Mouse (Mus musculus) midbrain, embryonic 16.5 days (tissue): Measurements from ENCODE around the gene Lhfpl5. TPM values are rescaled to one million over a fixed set of nuclear protein-coding genes. Genes with fewer than 3 reads are reported as not detected.

Experiments
- ATAC-seq: fragments of 200-750 bp; cut with Nextera tagmentation; 2 replicates; pipeline ENCODE4 v1.8.0; 2017; ENCODE audit warnings: moderate TSS enrichment
- H3K27ac ChIP-seq: fragments of 300-500 bp; sonication (generic); 2 replicates; pipeline ENCODE4 v1.5.1; 2014; ENCODE audit warnings: mild to moderate bottlenecking, low read length, mixed read lengths
- H3K27me3 ChIP-seq: fragments of 300-500 bp; sonication (generic); 2 replicates; pipeline ENCODE4 v1.6.1; 2014; ENCODE audit warnings: low read depth, low read length, mixed read lengths; ENCODE audit not compliant: control insufficient read depth, insufficient read depth
- H3K36me3 ChIP-seq: fragments of 300-500 bp; sonication (generic); 2 replicates; pipeline ENCODE4 v1.6.1; 2014; ENCODE audit warnings: mild to moderate bottlenecking, low read length, moderate library complexity, mixed read lengths; ENCODE audit not compliant: control insufficient read depth, insufficient read depth
- H3K4me1 ChIP-seq: fragments of 300-500 bp; sonication (generic); 2 replicates; pipeline ENCODE4 v1.6.1; 2014; ENCODE audit warnings: mild to moderate bottlenecking, low read length, mixed read lengths; ENCODE audit not compliant: control insufficient read depth, insufficient read depth
- H3K4me2 ChIP-seq: fragments of 300-500 bp; sonication (generic); 2 replicates; pipeline ENCODE4 v1.6.1; 2014; ENCODE audit warnings: mild to moderate bottlenecking, low read length, mixed read lengths
- H3K4me3 ChIP-seq: fragments of 300-500 bp; sonication (generic); 2 replicates; pipeline ENCODE4 v1.5.1; 2014; ENCODE audit warnings: low read depth, mild to moderate bottlenecking, low read length, moderate library complexity, mixed read lengths
- H3K9ac ChIP-seq: fragments of 300-500 bp; sonication (generic); 2 replicates; pipeline ENCODE4 v1.6.1; 2014; ENCODE audit warnings: low read depth, low read length, mixed read lengths
- H3K9me3 ChIP-seq: fragments of 300-500 bp; sonication (generic); replicated peaks from 2 replicates; pipeline ENCODE4 v1.6.1; 2014; ENCODE audit warnings: mild to moderate bottlenecking, low read length, mixed read lengths; ENCODE audit not compliant: control insufficient read depth, poor library complexity, severe bottlenecking
- WGBS: fragments of 180-500 bp; shearing (Covaris S2); extraction: QIAGEN DNeasy Blood & Tissue Kit; methylation state at CpG from one replicate; pipeline ENCODE4 v1.1.7; 2014; 5-methylcytosine and 5-hydroxymethylcytosine counted together
- polyA plus RNA-seq: library from polyadenylated mRNA; unstranded; fragments of >200 nt; fragmentation: Nextera tagmentation; extraction: Ambion mirVana; gene quantifications from 2 replicates; pipeline ENCODE4 v1.2.1, GENCODE M21; 2015

Gene Lhfpl5
- polyA plus RNA-seq, 1 experiment from 2014 or later = 16.6 TPM

DNA sequence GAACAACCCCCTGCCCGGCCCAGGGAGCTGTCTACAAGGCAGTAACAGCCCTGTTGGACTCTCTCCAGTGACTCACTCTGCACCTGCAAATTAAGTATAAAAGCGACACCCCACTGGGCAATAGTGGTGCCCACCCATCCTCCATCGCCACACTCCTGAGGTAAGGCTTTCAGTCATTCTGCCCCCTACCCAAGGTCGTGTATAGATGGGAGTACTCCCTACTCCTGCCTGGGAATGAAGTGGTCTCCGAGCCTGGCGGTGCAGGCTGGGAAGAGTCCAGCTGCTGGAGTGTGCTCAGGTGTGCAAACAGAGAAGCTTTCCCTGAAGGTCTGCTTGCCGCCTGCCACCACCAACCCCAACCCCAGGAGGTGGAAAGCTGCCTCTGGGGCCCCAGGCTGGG is 13.8 kb upstream of the Lhfpl5 start:
- Histone ChIP-seq H3K9ac (no peak overlapping the region), H3K9me3 (no peaks in the 10 kb centered on the region), H3K27ac (no peak overlapping the region), H3K4me1 (no peaks in the 10 kb centered on the region; the same call in 1 of the 2 replicates), H3K27me3 (no peaks in the 10 kb centered on the region), H3K4me2 (no peak overlapping the region), H3K36me3 (no peaks in the 10 kb centered on the region), H3K4me3 (no peak overlapping the region)
- ATAC-seq = no peak
- 72% methylated on average over 7 of the region's 7 CpGs for WGBS

DNA sequence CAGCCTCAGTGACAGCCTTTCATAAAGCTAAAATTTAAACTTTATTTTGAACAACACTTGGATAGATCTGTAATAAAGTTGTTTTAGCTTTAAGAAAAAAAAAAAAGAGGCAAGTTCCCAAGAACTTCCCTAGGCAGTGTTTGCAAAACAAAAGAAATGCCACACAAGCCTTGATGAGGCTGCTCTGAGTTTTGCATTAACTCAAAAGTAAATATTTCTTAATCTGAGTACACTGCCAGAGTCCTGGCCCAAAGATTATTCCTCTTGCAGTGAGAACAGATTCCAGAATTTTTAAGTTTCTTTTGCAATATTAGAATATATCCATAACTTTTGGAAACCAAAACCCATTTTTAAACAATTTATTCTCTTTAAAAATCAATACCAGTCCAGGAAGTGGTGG is 10.3 kb upstream of the Lhfpl5 start:
- H3K4me3 ChIP-seq = no peak overlapping the region
- H3K9me3 ChIP-seq = no peaks in the 10 kb centered on the region
- no peak overlapping the region for H3K4me2 ChIP-seq
- H3K4me1 ChIP-seq = no peaks in the 10 kb centered on the region
- no peak for ATAC-seq
- H3K9ac ChIP-seq = no peak overlapping the region
- H3K27ac ChIP-seq = no peak overlapping the region
- no peaks in the 10 kb centered on the region for H3K36me3 ChIP-seq
- H3K27me3 ChIP-seq = no peaks in the 10 kb centered on the region

DNA sequence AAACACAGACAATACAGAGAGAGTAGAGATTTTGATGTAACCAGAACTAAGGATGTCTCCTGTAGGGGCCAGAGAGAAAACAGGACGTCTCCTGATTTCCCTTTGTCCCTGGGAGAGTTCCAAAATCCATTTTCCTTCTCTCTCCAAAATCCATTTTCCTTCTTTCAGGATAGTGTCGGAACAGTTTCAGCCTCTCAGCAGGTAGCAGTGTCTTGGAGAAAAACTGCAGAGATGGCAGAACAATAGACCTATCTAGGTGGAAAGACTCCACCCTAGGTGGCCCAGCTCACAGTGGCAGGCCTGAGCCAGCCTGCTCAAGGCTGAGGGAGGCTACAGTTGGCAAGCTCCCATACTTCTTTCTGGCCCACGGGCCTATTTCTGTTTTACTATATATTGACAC is 7.9 kb upstream of the Lhfpl5 start:
- no peak for ATAC-seq
- Histone ChIP-seq H3K36me3 (no peaks in the 10 kb centered on the region), H3K9ac (no peak overlapping the region), H3K4me3 (no peak overlapping the region), H3K9me3 (no peaks in the 10 kb centered on the region), H3K4me2 (no peak overlapping the region), H3K4me1 (no peaks in the 10 kb centered on the region), H3K27me3 (no peaks in the 10 kb centered on the region), H3K27ac (no peak overlapping the region)
- WGBS = 25% methylated on average over 3 of the region's 3 CpGs

DNA sequence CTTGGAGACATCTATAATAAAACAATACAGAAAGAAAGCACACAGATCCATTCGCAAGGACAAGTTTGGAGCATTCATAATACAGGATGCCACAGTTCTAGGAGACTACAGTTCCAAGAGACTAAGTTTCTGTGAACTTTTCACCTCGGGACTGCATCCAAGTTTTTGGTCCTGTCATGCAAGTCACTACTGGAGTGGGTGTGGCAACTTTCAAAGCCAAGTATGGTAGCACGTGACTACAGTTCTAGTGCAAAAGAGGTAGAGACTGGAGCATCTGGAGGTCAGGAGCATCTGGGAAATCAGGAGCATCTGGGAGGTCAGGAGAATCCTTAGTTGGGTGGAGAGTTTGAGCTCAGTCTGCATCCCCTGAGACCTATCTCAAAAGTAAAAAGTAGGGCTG is 3.6 kb upstream of the Lhfpl5 start:
- Histone ChIP-seq H3K27ac (no peak overlapping the region), H3K4me3 (no peak overlapping the region), H3K4me1 (peaks cover 7% of the 10 kb centered on the region; the same call in 1 of the 2 replicates), H3K9ac (no peak overlapping the region), H3K9me3 (no peaks in the 10 kb centered on the region), H3K27me3 (no peaks in the 10 kb centered on the region; the same call in 1 of the 2 replicates), H3K4me2 (no peak overlapping the region), H3K36me3 (no peaks in the 10 kb centered on the region)
- WGBS = 82% methylated on average over 3 of the region's 3 CpGs
- ATAC-seq = no peak

DNA sequence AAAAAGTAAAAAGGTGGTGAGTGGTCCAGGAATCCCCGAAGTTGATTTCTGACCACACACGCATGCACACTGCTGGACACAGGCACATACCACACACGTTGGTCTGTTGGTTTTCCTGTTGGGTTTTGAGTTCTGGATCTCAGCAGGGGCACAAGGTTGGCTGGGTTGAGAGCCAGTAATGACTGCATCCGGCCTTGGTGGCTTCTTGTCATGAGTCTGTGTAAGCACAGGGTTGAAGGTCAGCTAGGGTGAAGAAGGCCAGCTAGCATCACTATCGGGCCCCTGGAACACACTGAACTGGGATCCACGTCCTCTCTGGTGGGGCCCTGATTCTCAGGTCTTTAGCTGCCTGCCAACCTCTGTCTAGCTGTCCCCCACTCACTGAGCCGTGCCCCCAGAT is 2.9 kb upstream of the Lhfpl5 start:
- Histone ChIP-seq H3K9me3 (no peaks in the 10 kb centered on the region), H3K4me1 (peaks cover 7% of the 10 kb centered on the region; the same call in 1 of the 2 replicates), H3K4me2 (no peak overlapping the region), H3K27me3 (no peaks in the 10 kb centered on the region; the same call in 1 of the 2 replicates), H3K27ac (no peak overlapping the region), H3K4me3 (no peak overlapping the region), H3K36me3 (no peaks in the 10 kb centered on the region), H3K9ac (no peak overlapping the region)
- no peak for ATAC-seq
- 84% methylated on average over 7 of the region's 7 CpGs for WGBS

DNA sequence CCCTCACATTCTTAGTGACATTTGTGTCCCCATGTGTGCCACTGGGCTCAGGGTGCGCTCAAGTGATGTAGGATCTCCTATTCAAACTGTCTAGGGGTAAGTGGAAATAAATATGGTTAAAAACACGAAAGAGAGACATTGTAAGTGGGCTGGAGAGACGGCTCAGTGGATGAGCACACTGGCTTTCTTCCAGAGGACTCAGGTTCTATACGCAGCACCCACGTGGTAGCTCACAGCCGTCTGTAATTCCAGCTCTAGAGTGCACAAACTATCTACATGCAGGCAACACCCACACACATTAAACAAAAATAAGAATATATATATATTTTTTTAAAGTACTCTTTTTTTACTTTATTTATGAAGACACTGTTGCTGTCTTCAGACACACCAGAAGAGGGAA is 2.5 kb upstream of the Lhfpl5 start:
- Histone ChIP-seq H3K4me1 (peaks cover 7% of the 10 kb centered on the region; the same call in 1 of the 2 replicates), H3K36me3 (no peaks in the 10 kb centered on the region), H3K4me2 (no peak overlapping the region), H3K27me3 (no peaks in the 10 kb centered on the region; the same call in 1 of the 2 replicates), H3K9me3 (no peaks in the 10 kb centered on the region), H3K4me3 (no peak overlapping the region), H3K27ac (no peak overlapping the region), H3K9ac (no peak overlapping the region)
- ATAC-seq = no peak
- WGBS = 77% methylated on average over 6 of the region's 6 CpGs

DNA sequence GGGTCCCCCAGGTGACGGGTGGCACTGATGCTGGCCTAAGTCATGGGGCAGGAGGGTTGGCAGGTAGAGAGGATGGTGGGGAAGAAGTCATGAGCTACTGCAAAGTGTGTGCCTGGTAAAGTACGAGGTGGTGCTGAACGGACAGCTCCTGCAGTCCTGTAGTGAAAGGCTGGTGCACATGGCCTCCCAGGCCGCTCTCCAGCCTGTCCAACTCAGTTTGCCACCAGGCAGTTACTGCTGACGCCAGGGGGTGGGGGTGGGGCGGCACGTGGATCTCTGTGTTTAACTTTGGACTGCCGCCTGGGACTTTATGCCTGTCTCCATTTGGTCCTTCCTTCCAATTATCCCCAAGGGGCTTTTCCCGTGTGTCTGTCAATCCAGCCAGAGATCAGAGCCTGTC is 5.0 kb downstream of the Lhfpl5 start:
- 5% methylated on average over 9 of the region's 9 CpGs for WGBS
- no peaks in the 10 kb centered on the region for H3K9me3 ChIP-seq
- no peak for ATAC-seq

DNA sequence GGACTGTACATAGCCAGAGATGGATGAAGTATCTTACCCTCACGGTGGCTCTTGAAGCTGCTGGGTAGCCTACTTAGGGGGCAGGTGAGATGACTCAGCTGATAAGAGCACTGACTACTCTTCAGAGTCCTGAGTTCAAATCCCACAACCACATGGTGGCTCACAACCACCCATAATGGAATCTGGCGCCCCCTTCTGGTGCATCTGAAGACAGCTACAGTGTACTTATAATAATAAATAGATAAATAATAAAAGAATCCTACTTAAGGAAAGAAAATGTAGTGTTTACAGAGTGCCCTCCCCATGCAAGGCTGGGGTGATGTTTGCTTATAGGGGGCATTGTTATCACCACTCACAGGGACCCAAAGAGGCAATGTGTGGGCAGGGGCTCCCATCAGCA is 5.6 kb downstream of the Lhfpl5 start:
- no peaks in the 10 kb centered on the region for H3K36me3 ChIP-seq
- no peak for ATAC-seq
- no peaks in the 10 kb centered on the region for H3K9me3 ChIP-seq
- H3K27ac ChIP-seq = no peak overlapping the region
- no peak overlapping the region for H3K4me2 ChIP-seq
- H3K9ac ChIP-seq = no peak overlapping the region
- H3K4me3 ChIP-seq = no peak overlapping the region
- no peaks in the 10 kb centered on the region for H3K4me1 ChIP-seq
- WGBS = 58% methylated on average over 2 of the region's 2 CpGs
- H3K27me3 ChIP-seq = no peaks in the 10 kb centered on the region

More for the DNA sequence above, 5.0 kb downstream of the Lhfpl5 start:
- Histone ChIP-seq H3K27me3 (no peaks in the 10 kb centered on the region; the same call in 1 of the 2 replicates), H3K4me2 (no peak overlapping the region), H3K4me1 (peaks cover 3% of the 10 kb centered on the region; the same call in 1 of the 2 replicates), H3K36me3 (no peaks in the 10 kb centered on the region), H3K9ac (no peak overlapping the region), H3K4me3 (no peak overlapping the region), H3K27ac (no peak overlapping the region)

DNA sequence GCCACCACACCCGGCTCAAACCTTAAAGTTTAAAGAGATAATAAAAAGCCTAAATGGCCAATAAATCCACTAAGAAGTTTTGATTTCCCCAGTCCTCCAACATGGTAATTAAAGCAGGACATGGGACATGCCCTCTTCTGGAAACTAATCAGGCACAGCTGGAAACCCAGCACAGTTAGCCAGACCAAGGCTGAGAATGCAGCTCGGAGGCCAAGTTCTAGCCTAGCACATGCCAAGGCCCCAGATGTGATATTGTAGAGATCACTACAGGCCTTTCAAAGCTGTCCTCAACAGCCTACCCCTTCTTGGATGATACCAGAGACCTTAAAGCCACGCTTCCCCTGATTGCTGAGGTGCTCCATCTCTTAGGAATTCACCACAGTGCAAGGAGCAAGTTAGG is 11.1 kb downstream of the Lhfpl5 start:
- no peaks in the 10 kb centered on the region for H3K9me3 ChIP-seq
- peaks cover 16% of the 10 kb centered on the region for H3K36me3 ChIP-seq
- H3K4me3 ChIP-seq = no peak overlapping the region
- WGBS = 96% methylated on average over 3 of the region's 3 CpGs
- no peak overlapping the region for H3K4me2 ChIP-seq
- no peak overlapping the region for H3K27ac ChIP-seq
- no peak for ATAC-seq
- H3K9ac ChIP-seq = no peak overlapping the region
- H3K4me1 ChIP-seq = no peaks in the 10 kb centered on the region
- no peaks in the 10 kb centered on the region for H3K27me3 ChIP-seq
